Mouse (Mus musculus) liver, embryonic 14.5 days (tissue): ENCODE data around the gene Gon4l.

Experiments used
- CTCF ChIP-seq: IDR thresholded peaks from 2 replicates; pipeline ENCODE4 v1.5.1; 2016; ENCODE audit warnings: antibody characterized with exemption, low read depth, control low read depth
- EP300 ChIP-seq: IDR thresholded peaks from 2 replicates; pipeline ENCODE4 v1.6.1; 2016; ENCODE audit warnings: antibody characterized with exemption, low read depth

GRCm38 (mm10) chr3:88950576-88951326 lies 115.7 kb downstream of the Gon4l start, which contains the start of the genes Ash1l and Dap3:
- TF ChIP-seq CTCF (peak; percentile 78), EP300 (no peak)
